Mouse (Mus musculus) heart, postnatal 0 days (tissue): ENCODE data around the gene Slc9c1. TPM values are rescaled to one million over a fixed set of nuclear protein-coding genes. Genes with fewer than 3 reads are reported as not detected.

Experiments
- ATAC-seq: fragments of 200-750 bp; cut with Nextera tagmentation; 2 replicates; pipeline ENCODE4 v1.8.0; 2017; ENCODE audit warnings: low read depth, moderate number of reproducible peaks, moderate library complexity; ENCODE audit not compliant: insufficient read depth
- DNase-seq: peaks from one replicate; pipeline ENCODE4 v3.0.0-alpha.2; 2016; ENCODE audit warnings: low spot score
- H3K27ac ChIP-seq: fragments of 300-500 bp; sonication (generic); 2 replicates; pipeline ENCODE4 v1.5.1; 2014; ENCODE audit warnings: low read depth, mild to moderate bottlenecking
- H3K27me3 ChIP-seq: fragments of 300-500 bp; sonication (generic); 2 replicates; pipeline ENCODE4 v1.6.1; 2014; ENCODE audit warnings: low read length, mixed read lengths; ENCODE audit not compliant: control insufficient read depth, insufficient read depth
- H3K36me3 ChIP-seq: fragments of 300-500 bp; sonication (generic); replicated peaks from 2 replicates; pipeline ENCODE4 v1.6.1; 2014; ENCODE audit warnings: low read length, mixed read lengths; ENCODE audit not compliant: control insufficient read depth, insufficient read depth
- H3K4me1 ChIP-seq: fragments of 300-500 bp; sonication (generic); 2 replicates; pipeline ENCODE4 v1.6.1; 2014; ENCODE audit warnings: antibody characterized with exemption; ENCODE audit not compliant: control insufficient read depth, insufficient read depth
- H3K4me2 ChIP-seq: fragments of 300-500 bp; sonication (generic); 2 replicates; pipeline ENCODE4 v1.6.1; 2014; ENCODE audit warnings: low read depth, mild to moderate bottlenecking, low read length, moderate library complexity
- H3K4me3 ChIP-seq: fragments of 300-500 bp; sonication (generic); 2 replicates; pipeline ENCODE4 v1.5.1; 2014; ENCODE audit warnings: low read depth, low read length
- H3K9ac ChIP-seq: fragments of 300-500 bp; sonication (generic); replicated peaks from 2 replicates; pipeline ENCODE4 v1.6.1; 2014; ENCODE audit warnings: low read depth, low read length, mixed read lengths
- H3K9me3 ChIP-seq: fragments of 300-500 bp; sonication (generic); replicated peaks from 2 replicates; pipeline ENCODE4 v1.6.1; 2016; ENCODE audit warnings: low read length; ENCODE audit not compliant: control insufficient read depth
- CTCF ChIP-seq: IDR thresholded peaks from 2 replicates; pipeline ENCODE4 v1.5.1; 2016; ENCODE audit warnings: antibody characterized with exemption, control low read depth, low read depth
- EP300 ChIP-seq: IDR thresholded peaks from 2 replicates; pipeline ENCODE4 v1.6.1; 2016; ENCODE audit warnings: antibody characterized with exemption, low read depth
- WGBS: fragments of 180-500 bp; shearing (Covaris S2); extraction: QIAGEN DNeasy Blood & Tissue Kit; methylation state at CpG from one replicate; pipeline ENCODE4 v1.1.7; 2014; 5-methylcytosine and 5-hydroxymethylcytosine counted together
- polyA plus RNA-seq: library from polyadenylated mRNA; unstranded; fragments of >200 nt; fragmentation: Nextera tagmentation; extraction: Ambion mirVana; gene quantifications from 2 replicates; pipeline ENCODE4 v1.2.1, GENCODE M21; 2015
- total RNA-seq: library from RNA; depleted of rRNA; stranded (reverse); fragments of >200 nt; gene quantifications from 2 replicates; pipeline ENCODE4 v1.2.3, GENCODE M21; 2014; ENCODE audit warnings: low replicate concordance

Gene Slc9c1
- total and polyA plus RNA-seq, 2 experiments from 2014 or later: not detected

- DNase-seq (no peak), ATAC-seq (no peak)
- Histone ChIP-seq H3K9ac (no peak overlapping the region), H3K36me3 (no peaks in the 10 kb centered on the region), H3K27ac (no peak overlapping the region), H3K4me1 (no peaks in the 10 kb centered on the region), H3K9me3 (no peaks in the 10 kb centered on the region), H3K4me2 (no peak overlapping the region), H3K4me3 (no peak overlapping the region), H3K27me3 (no peaks in the 10 kb centered on the region)
- WGBS: 53% methylated on average over 12 of the region's 12 CpGs
- no peak for TF ChIP-seq CTCF
- no peak for TF ChIP-seq EP300
Measured at GRCm38 (mm10) chr16:45579883-45580282, 44.8 kb downstream of the Slc9c1 start.

GRCm38 (mm10) chr16:45582512-45582911, 47.4 kb downstream of the Slc9c1 start:
- Histone ChIP-seq H3K27ac (no peak overlapping the region), H3K4me1 (no peaks in the 10 kb centered on the region), H3K4me2 (no peak overlapping the region), H3K9ac (no peak overlapping the region), H3K27me3 (no peaks in the 10 kb centered on the region), H3K36me3 (no peaks in the 10 kb centered on the region), H3K4me3 (no peak overlapping the region), H3K9me3 (no peaks in the 10 kb centered on the region)
- ATAC-seq: no peak
- 36% methylated on average over 2 of the region's 2 CpGs for WGBS
- no peak for DNase-seq
- TF ChIP-seq CTCF (peak; percentile 43), EP300 (no peak)

GRCm38 (mm10) chr16:45593656-45594055, 58.5 kb downstream of the Slc9c1 start:
- Histone ChIP-seq H3K4me3 (no peak overlapping the region), H3K9ac (no peak overlapping the region), H3K36me3 (no peaks in the 10 kb centered on the region), H3K9me3 (no peaks in the 10 kb centered on the region), H3K4me2 (no peak overlapping the region), H3K27me3 (no peaks in the 10 kb centered on the region), H3K4me1 (no peaks in the 10 kb centered on the region), H3K27ac (no peak overlapping the region)
- DNase-seq: no peak
- TF ChIP-seq EP300 (no peak), CTCF (no peak)
- no peak for ATAC-seq
- 53% methylated on average over 1 of the region's 1 CpGs for WGBS

GRCm38 (mm10) chr16:45595494-45595893, 60.4 kb downstream of the Slc9c1 start:
- Histone ChIP-seq H3K4me1 (no peaks in the 10 kb centered on the region), H3K9me3 (no peaks in the 10 kb centered on the region), H3K4me2 (no peak overlapping the region), H3K27ac (no peak overlapping the region), H3K36me3 (no peaks in the 10 kb centered on the region), H3K9ac (no peak overlapping the region), H3K4me3 (no peak overlapping the region), H3K27me3 (no peaks in the 10 kb centered on the region)
- no peak for TF ChIP-seq EP300
- no peak for TF ChIP-seq CTCF
- ATAC-seq (no peak), DNase-seq (no peak)

GRCm38 (mm10) chr16:45608481-45608954, 73.4 kb downstream of the Slc9c1 start:
- Histone ChIP-seq H3K36me3 (no peaks in the 10 kb centered on the region), H3K4me3 (no peak overlapping the region), H3K4me2 (no peak overlapping the region), H3K9me3 (no peaks in the 10 kb centered on the region), H3K4me1 (no peaks in the 10 kb centered on the region), H3K27ac (peak overlapping the region; percentile 6; the same call in 1 of the 2 replicates), H3K9ac (no peak overlapping the region), H3K27me3 (no peaks in the 10 kb centered on the region)
- DNase-seq (peak; percentile 7), ATAC-seq (no peak)
- WGBS: 43% methylated on average over 4 of the region's 4 CpGs
- TF ChIP-seq EP300: no peak
- TF ChIP-seq CTCF: peak; percentile 66

GRCm38 (mm10) chr16:45609300-45609699, 74.2 kb downstream of the Slc9c1 start:
- H3K4me1 ChIP-seq: no peaks in the 10 kb centered on the region
- H3K4me3 ChIP-seq: no peak overlapping the region
- no peak overlapping the region for H3K4me2 ChIP-seq
- no peaks in the 10 kb centered on the region for H3K9me3 ChIP-seq
- no peak overlapping the region for H3K9ac ChIP-seq
- H3K27ac ChIP-seq: no peak overlapping the region
- ATAC-seq: no peak
- 58% methylated on average over 3 of the region's 3 CpGs for WGBS
- no peaks in the 10 kb centered on the region for H3K36me3 ChIP-seq
- no peaks in the 10 kb centered on the region for H3K27me3 ChIP-seq
- no peak for DNase-seq
- TF ChIP-seq EP300 (no peak), CTCF (peak; percentile 59)
